Mouse (Mus musculus) kidney, adult 8-10 months (tissue): ENCODE results near the gene Mtmr11.

Experiments
- DNase-seq, 2 experiments: peaks; one replicate each; pipeline ENCODE4 v3.0.0; 2022

Gene Mtmr11

DNA sequence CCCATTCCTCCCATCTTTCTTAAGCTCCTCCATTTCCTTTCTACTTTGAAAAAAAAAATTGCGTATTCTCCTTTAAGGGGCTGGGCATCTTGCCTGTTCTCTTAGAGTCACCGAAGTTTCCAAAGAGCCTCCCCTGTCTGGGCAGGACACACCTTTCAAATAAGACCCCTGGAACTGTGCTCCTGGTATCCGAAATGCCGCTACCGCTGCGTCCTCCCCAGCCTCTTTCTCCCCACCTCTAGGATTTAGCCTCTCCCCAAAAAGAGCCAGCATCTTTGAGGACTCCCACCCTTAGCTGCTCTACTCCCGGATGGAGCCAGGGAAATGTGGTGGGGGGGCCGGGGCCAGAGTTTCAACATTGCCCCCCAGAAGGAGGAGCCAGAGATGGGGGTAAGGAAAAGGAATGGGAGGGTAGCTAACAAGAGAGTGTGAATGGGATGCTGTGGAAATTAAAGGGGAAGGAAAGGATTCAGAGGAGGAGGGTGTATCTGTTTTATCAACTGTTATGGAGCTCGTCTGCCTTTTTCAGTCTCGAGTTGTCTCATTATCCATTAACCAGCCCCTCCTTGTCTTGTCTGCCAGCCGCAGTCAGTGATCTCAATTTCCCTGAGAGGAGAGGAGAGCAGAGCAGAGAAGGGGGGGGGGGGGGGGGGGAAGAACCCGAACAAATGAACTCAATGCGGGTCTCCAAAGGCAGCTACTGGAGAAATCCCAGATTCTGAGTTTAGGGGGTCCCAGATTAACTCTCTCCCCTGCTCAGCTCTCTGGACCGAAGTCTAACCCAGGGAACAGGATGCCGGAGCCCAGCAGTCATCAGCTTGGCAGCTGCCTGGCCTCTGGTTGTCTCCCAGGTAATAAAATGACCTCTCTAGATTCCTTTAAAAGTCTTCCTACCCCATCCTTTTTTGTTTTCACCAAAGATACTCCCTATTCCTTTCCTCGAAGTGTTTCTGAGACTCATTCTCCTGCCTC, at the start of gene Mtmr11:
Mtmr11 (plus strand) TSS at position 136 of the 972 bp plus-strand sequence.
- DNase-seq = peak; percentile 57 to 73

GRCm38 (mm10) chr3:96113251-96113650, 48.6 kb upstream of the Mtmr11 start:
- DNase-seq = no peak

DNA sequence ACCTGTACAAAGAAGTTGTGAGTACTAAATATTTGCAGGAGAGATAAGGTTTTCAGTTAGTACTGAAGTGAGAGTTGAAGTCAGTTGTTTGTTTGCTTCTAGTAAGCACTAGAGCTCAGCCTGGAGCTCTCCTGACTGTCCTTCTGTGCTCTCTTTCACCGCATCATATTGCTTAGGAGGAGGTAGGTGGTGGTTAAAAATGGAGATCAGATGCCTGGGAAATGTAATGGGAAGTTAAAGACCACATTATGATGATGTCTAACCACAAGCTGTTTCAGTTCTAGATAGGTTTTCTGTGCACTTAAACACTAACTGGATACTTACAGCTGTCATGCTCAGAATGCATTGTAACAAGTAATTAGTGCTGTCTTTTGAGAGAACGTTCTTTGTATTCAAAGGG, 43.7 kb upstream of the Mtmr11 start:
- no peak for DNase-seq

GRCm38 (mm10) chr3:96118702-96119101, 43.1 kb upstream of the Mtmr11 start:
- no peak for DNase-seq

DNA sequence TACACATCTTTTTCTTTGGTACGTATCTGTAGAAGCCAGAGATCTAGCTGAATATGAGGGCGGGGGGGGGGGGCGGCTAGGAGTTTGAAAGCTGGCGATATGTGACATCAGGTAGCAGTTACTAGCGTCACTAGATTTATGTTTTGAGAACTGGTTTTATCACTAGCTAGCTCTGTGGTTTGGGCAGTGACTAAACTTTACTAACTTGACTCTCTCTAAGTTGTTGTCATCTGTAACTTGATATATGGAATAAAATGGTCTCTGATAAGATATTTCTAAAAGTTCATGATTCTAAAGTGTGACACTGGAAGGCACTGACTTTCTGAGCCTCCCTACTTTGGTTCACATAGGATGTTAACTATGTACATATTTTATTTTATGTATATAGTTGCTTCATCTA, 37.6 kb upstream of the Mtmr11 start:
- DNase-seq = no peak

- peak in 1 of 2 experiments; percentile 21 for DNase-seq
Observed at GRCm38 (mm10) chr3:96128128-96128527, 33.7 kb upstream of the Mtmr11 start.

- DNase-seq = no peak
Observed at GRCm38 (mm10) chr3:96132478-96132877, 29.3 kb upstream of the Mtmr11 start.

DNA sequence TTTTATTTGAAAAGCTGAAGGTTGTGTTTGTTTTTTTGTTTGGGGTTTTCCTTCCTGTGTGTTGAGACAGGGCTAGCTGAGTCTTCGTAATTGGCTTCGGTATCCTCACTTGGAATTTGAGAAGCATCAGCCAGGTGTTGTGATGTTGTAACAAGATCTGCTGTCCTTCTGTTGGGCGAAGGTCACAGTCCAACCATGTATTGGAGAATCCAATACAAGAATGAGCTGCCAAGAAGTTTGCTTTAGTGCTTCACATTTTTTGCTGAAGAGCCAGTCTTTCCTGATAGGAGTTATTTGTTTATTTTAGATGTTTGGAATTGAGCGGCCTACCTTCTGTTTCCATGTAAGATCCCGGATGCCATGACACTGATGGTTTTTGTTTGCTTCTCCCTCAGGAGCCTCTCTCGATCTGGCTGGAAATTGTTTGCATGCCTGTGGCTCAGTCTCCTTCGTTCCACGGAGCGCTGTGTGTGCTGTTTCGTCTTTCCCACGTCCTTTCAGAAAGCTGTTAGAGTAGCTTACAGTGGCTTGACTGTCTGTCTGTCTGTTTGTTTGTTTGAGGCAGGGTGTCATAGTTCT, 28.4 kb upstream of the Mtmr11 start:
- peak; percentile 57 to 71 for DNase-seq

- peak; percentile 83 to 85 for DNase-seq
Observed at GRCm38 (mm10) chr3:96135011-96135410, 26.8 kb upstream of the Mtmr11 start.

DNA sequence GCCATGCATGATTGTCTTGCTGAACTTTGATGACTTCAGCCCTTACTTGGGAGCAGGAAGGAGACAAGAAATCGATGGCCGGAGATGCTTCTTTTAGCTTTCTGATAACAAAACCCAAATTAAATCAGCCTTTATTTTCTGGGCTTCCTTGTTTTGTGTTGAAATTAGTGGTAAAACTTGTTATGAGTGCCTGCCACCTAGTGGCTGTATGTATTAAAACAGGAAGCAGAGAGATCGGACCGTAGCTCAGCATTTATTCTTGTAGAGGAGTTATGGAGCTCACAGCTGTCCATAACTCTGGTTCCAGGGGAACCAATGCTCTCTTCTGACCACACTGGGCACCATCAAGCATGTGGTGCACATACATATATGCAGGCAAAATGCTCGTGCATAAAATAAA, 13.9 kb upstream of the Mtmr11 start:
- DNase-seq = peak; percentile 54 to 65

- DNase-seq = no peak
Observed at GRCm38 (mm10) chr3:96151836-96152235, 10.0 kb upstream of the Mtmr11 start.

DNA sequence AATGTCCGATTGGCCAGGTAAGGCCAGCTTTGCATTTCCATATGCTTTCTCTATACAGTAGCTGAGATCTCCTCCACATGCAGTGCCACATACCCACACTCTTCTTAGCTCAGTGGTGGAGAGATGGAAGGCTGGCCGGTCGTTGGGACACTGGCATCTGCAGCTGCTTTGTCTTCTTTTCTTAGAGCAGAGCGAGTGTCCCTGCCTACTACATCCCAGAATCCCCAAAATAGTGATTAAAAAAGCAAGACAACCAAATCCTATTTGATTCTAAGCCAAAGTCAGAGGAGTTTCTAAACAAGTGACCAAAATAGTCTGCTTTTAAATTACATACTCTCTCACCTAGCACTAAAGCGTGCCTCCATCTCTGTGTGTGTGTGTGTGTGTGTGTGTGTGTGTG, 9.2 kb upstream of the Mtmr11 start:
- DNase-seq = no peak

GRCm38 (mm10) chr3:96155501-96155900, 6.3 kb upstream of the Mtmr11 start:
- no peak for DNase-seq

- DNase-seq = peak in 1 of 2 experiments; percentile 70
Observed at GRCm38 (mm10) chr3:96159820-96160219, 2.0 kb upstream of the Mtmr11 start.

DNA sequence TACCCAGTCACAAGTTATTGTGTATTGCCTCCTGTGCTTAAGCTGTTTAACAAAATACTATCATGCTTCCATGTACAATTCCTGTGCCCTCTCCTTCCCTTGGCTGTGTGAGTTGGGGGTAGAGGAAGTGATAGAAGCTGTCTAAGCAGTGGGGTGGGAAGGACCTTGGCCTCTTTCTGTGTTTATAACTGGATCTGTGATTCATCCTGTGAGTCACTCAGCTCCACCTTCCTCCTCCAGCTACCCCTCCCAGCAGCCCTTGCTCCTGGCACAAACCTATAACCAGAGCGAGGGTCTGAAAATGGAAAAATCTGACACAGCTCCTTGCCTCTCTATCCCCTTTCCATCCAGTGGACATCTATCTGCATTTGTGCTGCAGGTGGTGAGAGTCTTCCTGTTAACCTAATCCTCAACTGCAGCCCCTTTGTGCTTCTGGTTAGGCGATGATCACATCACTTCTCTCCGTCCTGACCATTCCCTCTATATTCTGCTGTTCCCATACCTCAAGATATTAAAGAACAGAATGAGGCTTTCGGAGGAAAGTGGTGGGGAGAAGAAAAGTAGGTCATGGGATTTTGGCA, 1.5 kb upstream of the Mtmr11 start:
- peak; percentile 65 to 76 for DNase-seq

DNA sequence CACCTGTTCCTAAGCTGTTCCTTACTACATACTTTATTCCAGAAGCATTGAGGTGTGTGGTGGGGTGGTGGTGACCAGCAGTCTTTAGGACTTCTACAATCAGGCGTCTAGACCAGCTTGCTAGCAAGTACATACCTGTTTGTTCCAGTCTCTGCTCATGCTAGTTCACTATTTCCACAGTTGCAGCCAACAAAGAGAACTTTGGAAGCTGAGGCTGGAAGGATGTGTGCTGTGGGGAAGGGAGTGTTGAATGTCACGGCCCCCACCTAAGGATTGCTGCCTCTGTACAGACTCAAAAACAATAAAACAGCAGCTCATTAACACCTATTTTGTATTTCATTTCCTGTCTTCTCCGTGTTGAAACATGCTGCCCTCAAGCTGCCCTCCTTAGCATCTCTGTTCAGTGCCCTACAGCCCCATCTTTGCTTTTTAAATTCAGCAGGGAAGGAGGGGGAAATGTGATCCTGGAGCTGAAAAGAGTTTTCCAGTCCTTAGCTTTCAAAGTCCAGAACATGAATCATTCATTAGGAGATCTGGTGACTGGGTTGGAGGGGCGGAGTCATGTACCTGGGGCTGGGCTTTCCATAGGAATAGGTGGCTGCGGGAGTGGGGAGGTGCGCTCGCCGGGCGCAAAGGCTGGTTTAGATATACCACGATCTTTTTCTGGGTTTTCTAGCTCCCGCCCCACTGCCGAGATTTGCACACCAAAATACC, 844 bp upstream of the Mtmr11 start:
- DNase-seq = peak; percentile 91 to 92

DNA sequence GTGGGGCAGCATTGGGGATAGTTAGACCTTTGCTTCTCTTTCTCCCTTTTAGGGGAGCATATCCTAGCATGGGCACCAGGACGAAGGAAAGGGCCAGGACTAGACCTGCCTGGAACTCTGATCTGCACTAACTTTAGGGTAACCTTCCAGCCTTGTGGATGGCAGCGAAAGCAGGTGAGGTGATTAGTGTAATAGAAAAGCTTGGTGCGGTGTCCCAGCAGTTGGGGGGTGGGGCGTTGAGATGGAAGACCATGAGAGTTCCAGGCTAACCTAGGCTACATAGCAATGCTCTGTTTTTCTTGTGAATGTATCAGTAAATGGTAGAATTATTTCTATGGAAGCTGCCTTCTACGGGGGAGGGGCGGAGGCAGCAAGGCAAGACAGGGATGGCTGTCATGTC, 1.2 kb downstream of the Mtmr11 start:
- DNase-seq = no peak

- no peak for DNase-seq
Observed at GRCm38 (mm10) chr3:96168466-96169158, 6.8 kb downstream of the Mtmr11 start.

GRCm38 (mm10) chr3:96170276-96170675, 8.5 kb downstream of the Mtmr11 start:
- no peak for DNase-seq

DNA sequence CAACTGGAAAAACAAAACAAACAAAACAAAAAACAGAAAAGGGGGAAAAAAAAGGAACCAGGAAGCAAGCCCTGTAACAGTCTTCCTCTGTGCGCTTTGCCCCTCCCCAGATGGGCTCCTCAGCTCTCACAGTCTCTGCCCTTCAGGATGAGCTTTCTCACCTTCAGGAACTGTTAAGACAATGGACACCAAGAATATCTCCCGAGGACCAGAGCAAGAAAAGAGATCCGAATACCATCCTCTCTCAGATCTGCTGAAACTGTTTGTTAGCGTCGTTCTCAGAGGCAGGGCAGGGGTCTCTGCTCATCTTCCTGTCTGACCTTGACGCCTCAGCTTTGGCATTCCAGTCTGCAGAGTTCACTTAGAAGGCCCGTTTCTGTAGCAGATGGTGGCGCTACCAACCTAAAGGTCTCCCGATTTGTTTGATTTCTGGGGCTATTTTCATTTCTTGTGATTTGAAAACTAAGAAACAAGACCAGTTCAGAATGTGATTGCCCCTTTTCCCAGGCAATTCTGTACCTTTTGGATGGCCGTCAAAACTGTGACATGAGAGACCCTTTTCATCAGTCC, 9.3 kb downstream of the Mtmr11 start:
- DNase-seq = no peak

GRCm38 (mm10) chr3:96171583-96172196, 9.9 kb downstream of the Mtmr11 start:
- DNase-seq = no peak
